Mouse (Mus musculus): ENCODE results near the gene Tmem246. TPM values are rescaled to one million over a fixed set of nuclear protein-coding genes. Genes with fewer than 3 reads are reported as not detected.

The Tmem246 gene
- polyA plus RNA-seq (2014; fragmentation: Illumina TruSeq; extraction: RNeasy Lipid Tissue Mini Kit (QIAGEN cat#74804); ENCODE audit: low replicate concordance) = 5.5 TPM

DNA sequence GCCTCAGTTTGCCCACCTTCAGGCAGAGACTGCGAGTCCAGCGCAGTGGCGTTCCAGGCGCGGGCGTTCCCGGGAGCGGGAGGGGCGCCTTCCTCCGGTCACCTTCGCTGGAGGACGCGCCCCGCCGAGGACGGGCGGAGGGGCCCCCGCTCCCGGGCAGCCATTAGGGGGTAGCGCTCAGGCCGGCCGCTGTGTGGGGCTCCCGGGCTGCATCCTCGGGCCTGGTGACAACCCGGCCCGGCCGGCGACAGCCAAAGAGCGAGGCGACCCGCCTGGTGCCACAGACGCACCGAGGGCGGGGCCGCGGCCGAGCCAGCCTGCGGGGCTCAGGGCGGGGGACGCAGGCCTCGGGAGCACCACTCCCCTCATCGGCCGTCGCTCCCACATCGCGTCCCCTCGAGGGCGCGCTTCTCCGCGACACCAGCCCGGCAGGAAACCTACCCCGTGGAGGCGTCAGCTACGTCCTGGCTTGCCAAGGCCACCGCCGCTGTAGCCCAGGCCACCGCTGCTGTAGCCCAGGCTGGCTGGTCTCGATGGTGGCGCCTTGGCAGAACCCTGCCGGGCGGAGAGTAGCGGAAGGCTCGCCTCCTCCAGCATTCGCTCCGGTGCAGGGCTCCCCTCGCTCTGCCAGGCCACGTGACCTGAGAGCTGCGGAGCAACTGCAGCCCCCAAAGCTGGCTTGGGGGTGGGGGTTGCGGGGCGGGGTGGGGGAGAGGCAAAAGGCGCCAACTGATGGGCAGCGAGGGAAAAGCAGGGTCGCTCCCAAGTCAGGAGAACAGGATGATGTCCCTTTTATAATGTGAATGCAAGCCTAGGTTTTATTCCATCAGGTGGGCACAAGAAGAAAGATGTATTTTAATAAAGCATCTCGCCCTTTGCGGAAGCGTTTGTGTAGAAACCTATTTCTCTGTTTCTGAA is at the start of gene Tmem246:
Gene Tmem246, minus strand, starts transcription at position 694 of the 918 bp plus-strand sequence.

DNA sequence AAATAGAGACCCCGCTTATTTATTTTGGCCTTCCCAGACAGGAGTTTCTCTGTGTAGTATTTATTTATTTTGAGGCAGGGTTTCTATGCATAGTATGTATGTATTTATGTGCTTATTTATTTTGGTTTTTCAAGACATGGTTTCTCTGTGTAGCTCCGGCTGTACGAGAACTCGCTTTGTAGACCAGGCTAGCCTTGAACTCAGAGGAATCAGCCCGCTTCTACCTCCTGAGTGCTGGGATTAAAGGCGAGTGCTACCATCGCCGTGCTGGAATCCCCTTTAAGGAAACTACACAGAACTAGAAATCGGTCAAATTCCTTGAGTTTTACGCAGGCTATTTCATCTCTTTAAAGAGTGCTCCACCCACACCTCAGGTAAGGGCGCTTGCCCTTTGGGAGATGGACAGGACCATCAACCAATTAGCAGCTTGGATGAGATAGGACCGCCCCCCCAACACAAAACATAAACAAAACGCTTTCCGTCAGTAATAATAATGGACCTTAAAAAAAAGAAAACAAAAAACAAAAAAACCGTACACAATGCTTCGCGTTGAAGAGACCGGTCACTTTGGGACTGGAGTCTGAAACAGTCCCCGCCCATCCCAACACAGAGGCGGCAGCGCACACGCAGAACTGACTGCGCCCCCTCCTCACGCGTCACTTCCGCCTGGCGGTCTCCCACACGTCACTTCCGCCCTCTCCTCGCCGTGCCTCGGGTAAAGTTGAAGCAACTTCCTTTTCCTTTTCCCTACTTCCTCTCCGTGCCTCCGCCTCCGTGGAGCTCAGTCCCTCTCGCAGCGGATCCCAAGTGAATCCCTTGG is 33.9 kb upstream of the Tmem246 start, which contains the start of gene Rnf20:
Gene Rnf20, plus strand, starts transcription at position 688 of the 820 bp plus-strand sequence.

DNA sequence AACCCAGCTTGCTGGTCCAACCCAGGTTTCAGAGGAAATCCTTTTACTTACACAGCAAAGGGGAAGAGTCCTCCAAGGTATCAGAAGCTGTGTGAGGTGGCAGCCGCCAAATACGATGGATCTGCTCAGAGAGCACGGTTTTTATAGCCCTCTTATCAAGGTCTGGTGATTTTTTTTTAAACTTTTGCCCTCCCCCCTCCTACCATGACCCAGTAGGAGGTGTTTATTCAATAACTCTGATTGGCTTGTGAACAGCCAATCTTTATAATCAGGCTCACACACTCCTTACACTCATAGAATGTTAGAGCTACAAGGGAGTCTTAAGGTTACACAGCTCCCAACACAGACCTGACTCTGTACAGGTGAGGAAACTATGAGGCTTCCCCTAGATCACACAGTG is 48.3 kb downstream of the Tmem246 start, which contains the start of gene Aldob:
Gene Aldob, minus strand, starts transcription at position 164 of the 400 bp plus-strand sequence.

Other genes with a start within 250 kb of the Tmem246 start
- gene Acnat2, start 189.7 kb downstream of the Tmem246 start, polyA plus RNA-seq (2014; fragmentation: Illumina TruSeq; extraction: RNeasy Lipid Tissue Mini Kit (QIAGEN cat#74804); ENCODE audit: low replicate concordance) = not detected
- 32.2 TPM for gene Acnat1, start 124.0 kb downstream of the Tmem246 start, polyA plus RNA-seq (2014; fragmentation: Illumina TruSeq; extraction: RNeasy Lipid Tissue Mini Kit (QIAGEN cat#74804); ENCODE audit: low replicate concordance)
- gene Baat, start 91.3 kb downstream of the Tmem246 start, polyA plus RNA-seq (2014; fragmentation: Illumina TruSeq; extraction: RNeasy Lipid Tissue Mini Kit (QIAGEN cat#74804); ENCODE audit: low replicate concordance) = 2.6 TPM
- gene Mrpl50, start 76.8 kb downstream of the Tmem246 start, polyA plus RNA-seq (2014; fragmentation: Illumina TruSeq; extraction: RNeasy Lipid Tissue Mini Kit (QIAGEN cat#74804); ENCODE audit: low replicate concordance) = 104 TPM
- gene Zfp189, start 76.7 kb downstream of the Tmem246 start, polyA plus RNA-seq (2014; fragmentation: Illumina TruSeq; extraction: RNeasy Lipid Tissue Mini Kit (QIAGEN cat#74804); ENCODE audit: low replicate concordance) = 5.6 TPM
- 10,326 TPM for gene Aldob, start 48.3 kb downstream of the Tmem246 start, polyA plus RNA-seq (2014; fragmentation: Illumina TruSeq; extraction: RNeasy Lipid Tissue Mini Kit (QIAGEN cat#74804); ENCODE audit: low replicate concordance)
- 49.0 TPM for gene Rnf20, start 34.1 kb upstream of the Tmem246 start, polyA plus RNA-seq (2014; fragmentation: Illumina TruSeq; extraction: RNeasy Lipid Tissue Mini Kit (QIAGEN cat#74804); ENCODE audit: low replicate concordance)
- not detected for gene Ppp3r2, start 84.1 kb upstream of the Tmem246 start, polyA plus RNA-seq (2014; fragmentation: Illumina TruSeq; extraction: RNeasy Lipid Tissue Mini Kit (QIAGEN cat#74804); ENCODE audit: low replicate concordance)
- 0.26 TPM for gene Grin3a, start 247.9 kb upstream of the Tmem246 start, polyA plus RNA-seq (2014; fragmentation: Illumina TruSeq; extraction: RNeasy Lipid Tissue Mini Kit (QIAGEN cat#74804); ENCODE audit: low replicate concordance)

Measured in small intestine, adult 10 weeks (tissue).